Mouse (Mus musculus) E14TG2a.4 (cell line): ENCODE data around the gene Rpl18.

Experiments
- CTCF ChIP-seq: conservative IDR thresholded peaks from 2 replicates; pipeline ENCODE4 v1.5.1; 2014; ENCODE audit warnings: low read length
- NANOG ChIP-seq: IDR thresholded peaks from 2 replicates; pipeline ENCODE4 v1.6.1; 2014; ENCODE audit warnings: borderline replicate concordance, low read length, mixed read lengths
- POU5F1 ChIP-seq: IDR thresholded peaks from 2 replicates; pipeline ENCODE4 v1.6.1; 2014; ENCODE audit warnings: low read length, borderline replicate concordance

- TF ChIP-seq CTCF, result no peak
- no peak for TF ChIP-seq POU5F1
- TF ChIP-seq NANOG, result no peak
Measured at GRCm38 (mm10) chr7:45689800-45690199, 25.5 kb upstream of the Rpl18 start.
